Mouse (Mus musculus) T-cell, adult 2 months (primary cell): ENCODE results near the gene Epdr1.

Experiments used
- DNase-seq: peaks from one replicate; pipeline ENCODE4 v3.0.0; 2022; ENCODE audit warnings: low spot score

The Epdr1 gene

DNA sequence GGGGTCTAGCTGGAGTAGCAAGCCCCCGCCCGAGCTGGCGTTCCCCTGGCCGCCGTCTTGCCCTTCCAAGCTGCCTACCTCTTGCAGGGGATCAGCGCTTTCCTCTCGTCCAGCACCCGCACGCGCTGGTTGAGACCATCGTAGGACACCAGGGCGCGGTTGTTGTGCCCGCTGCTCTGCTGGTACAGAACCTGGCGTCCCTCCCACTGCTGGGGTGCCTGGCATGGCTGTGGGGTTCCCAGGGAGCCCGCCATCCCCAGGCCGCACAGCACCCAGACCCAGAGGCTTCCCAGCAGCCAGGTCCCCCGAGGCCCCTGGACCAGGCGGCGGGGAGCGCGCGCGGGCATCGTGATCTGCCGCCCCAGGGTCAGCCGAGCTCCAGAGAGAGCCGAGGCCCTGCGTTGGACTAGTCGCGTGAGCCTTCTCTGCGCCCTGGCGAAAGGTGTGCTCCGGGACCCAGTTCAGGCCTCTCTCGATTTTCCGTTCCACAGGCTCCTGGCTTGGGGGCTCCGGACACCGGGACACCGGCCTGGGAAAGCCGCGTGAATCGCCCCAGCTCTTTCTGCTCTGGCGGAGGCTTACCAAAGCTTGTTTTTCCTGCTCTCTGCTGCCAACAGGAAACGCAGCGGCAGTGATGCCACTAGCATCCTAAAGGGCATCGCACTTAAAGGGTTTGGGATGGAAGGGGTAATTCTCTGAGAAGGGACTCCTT lies at the start of gene Epdr1:
Epdr1 (minus strand) TSS at position 712 of the 712 bp plus-strand sequence.
- peak; percentile 1 for DNase-seq

DNA sequence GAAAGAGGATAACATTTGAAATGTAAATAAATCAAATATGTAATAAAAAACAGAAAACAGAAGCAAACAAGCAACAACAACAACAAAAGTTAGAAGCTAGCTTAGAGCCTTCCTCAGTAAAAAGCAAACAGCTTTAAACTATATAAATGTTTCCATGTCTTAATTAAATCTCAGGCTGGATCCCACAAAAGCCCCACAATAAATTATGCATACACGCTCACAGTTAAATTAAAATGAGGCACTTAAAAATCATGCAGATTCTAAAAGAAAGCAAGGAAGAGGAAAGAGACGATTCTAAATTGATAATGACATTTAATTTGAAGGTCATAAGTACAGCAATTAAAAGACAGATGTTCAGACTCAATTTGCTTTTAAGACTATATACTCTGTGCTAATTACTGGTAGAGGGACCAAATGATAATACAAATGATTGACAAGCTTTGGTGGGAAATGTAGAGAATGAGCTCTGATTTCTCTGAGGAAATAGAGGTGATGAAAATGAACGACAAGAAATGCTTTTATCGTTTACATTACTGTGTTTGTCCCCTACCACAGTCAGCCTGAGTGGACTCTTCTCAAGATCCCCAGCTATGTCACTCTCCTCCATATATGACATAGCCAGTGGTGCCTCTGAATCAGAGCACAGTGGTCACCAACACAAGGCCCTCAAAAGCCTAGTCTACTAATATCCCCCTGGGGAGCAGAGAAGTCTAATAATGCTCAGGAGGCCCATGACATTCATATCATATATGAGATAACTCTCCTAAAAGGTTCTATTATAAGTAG lies 48.8 kb upstream of the Epdr1 start:
- DNase-seq: no peak

DNA sequence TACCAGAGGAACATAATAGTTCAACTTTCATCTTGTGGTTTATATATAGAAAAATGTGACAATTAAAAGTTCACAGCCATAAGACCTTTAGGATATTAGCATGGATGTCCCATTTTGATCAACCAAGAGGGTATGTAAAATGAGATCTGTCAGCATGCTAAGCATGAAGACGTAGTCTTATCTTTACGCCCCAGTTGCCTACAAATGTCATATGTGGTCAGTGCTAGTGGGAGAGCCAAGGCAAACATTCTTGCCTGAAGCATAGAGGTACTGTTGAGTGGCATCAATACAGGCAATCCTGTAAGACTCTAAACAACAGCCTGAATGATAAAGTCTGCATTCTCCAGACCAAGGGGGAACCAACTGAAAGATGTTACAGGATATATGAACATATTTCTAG lies 32.7 kb upstream of the Epdr1 start:
- no peak for DNase-seq

DNA sequence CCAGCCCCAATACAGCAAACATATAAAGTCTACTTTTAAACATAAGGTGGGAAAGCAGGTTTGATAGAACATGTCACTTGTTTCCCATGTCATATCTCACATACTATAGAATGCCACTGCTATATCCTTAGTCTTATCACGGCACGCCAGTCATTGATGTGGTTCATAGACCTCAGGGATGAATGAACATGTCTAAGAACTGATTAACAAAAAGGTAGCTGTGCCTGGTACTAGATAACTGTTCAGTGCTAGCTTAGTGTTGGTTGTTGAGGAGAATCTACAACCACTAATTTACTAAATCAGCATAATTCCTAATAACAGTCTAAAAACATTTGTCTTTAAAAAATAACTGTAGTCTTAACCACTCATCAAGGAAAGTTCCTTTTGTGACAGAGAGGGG lies 30.1 kb upstream of the Epdr1 start:
- DNase-seq: no peak

DNA sequence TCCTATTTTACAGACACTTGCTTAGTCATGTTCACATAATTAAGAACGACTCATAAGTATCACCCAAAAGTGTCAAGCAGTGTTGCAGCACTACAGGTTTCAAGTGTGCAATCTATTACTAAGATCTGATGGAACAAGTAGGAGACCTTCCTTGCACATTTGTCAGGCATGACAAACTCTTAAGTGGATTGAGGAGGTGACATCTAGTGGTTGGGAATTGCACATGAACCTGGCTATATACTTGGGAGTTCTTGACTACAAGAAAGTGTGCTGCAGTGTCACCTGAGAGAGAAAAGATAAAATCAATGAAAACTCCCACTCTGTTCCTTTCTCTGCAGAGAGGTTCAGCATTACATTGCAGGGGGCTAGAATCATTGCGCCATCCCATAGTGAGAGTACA lies 24.5 kb upstream of the Epdr1 start:
- DNase-seq: no peak

DNA sequence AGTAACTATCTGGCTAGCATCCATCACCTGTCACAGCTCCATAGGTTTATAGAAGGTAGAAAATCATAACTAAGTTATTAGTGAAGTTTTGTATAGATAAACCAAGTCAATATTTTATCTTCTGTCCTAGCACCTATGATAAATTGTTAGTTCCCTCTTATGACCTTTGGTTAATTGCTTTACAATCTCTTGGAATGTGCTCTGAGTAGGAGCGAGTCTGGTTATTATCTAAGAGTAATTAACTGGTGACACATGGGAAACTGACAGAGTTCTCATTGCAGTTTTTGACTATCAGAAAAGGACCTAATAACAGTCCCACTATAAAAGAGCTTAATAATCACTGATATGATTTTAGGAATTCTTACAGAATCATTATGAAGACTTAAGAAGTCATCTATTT lies 23.8 kb upstream of the Epdr1 start:
- no peak for DNase-seq

DNA sequence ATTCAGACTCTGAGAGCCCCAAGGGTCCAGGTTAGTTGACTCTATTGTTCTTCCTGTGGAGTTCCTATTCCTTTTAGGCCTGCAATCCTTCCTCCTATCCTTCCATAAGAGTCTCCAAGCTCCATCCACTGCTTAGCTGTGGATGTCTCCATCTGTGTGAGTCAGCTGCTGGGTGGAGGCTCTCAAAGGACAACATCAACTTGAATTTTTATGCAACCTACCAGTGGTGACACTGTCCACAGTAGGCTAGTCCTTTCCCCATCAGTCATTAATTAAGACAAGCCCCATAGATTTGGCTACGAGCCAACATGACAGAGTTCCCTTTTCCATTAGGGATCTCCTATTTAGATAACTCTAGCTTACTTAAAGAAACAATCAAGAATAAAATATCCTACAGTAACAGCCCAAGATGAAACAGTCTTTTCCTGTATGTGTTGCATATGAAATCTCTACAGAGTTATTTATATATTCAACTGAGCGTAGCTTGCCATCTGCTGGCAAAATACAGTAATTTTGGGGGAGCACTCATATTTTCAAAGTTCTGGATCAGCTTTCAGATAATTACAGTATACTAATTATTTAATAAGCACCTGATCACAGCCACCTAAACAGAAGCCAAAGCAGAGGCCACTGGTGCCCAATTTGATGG lies 20.6 kb upstream of the Epdr1 start:
- no peak for DNase-seq

DNA sequence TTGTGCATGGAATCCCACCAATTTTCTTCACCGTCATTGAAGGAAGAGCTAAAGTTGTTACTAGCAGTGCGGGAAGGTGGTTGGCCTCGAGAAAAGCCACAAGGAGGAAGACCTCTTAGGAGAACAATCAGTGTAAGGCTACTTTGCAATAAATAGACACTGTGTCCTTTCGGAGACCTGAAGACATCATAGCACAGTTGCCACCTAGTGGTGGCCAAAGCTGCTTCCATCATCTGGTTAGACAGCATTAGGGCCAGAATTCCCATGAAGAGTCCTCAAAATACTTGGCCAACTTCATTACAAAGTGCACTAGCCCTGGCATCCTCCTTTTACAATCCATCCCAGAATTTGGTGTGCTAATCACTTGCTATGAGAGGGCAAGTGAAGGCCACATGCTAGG lies 16.4 kb upstream of the Epdr1 start:
- DNase-seq: no peak

DNA sequence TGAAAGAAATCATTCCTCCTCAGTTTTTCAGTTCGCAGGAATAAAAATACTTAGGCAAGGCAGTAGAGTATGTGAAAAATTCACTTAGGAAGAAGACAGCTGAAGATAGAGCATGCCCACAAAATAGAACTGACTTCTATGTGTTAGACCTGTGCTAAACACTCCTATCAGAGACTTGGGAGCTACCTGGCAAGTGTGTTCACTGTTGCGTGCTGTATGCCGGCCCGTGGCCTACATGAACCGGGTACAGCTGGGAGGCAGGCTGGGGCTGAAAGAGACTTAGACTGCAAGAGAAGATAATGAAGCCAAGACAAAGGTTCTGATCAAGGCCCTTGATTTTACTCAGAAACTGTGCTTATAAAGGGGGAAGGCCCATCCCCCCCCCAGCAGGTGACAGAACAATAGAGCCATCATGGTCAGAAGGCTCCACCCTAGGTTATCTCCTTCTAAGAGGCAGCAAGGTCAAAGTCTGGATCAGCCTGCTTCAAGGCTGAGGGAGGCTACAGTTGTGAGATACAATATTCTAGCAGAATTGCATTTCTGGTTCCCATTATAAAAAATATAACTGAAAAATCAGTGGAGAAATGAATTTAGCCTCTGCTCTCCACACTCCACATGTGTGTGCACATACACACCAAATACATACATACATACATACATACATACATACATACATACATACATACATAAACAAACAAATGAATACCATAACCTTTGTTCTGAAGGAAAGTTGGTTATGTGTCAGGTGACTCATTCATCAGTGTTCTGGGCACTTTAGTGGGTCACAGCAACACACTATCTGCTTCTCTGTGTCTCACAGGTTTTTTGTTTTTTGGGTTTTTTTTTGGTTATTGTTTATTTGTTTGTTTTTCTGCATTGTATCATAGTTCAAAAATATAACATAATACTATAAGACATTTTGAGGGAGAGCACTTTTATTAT lies 11.3 kb upstream of the Epdr1 start:
- no peak for DNase-seq

DNA sequence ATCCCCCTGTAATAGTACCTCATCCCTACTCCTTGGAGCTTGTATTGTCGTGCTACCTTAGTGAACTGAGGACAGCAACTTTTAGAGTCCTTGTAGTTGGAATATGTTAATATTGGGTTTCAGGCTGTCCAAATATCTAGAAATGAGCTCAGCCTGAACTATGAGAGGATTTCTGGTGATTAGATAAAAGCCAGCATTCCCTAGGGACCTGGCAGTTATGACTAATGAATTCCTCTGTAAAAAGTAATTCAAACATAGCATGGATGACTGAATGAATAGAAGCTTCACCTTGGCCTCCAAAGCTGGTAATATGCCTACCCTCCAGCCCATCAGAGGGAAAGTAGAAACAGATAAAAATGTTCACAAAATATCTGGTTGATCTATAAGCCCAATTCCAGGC lies 6.7 kb upstream of the Epdr1 start:
- DNase-seq: no peak

DNA sequence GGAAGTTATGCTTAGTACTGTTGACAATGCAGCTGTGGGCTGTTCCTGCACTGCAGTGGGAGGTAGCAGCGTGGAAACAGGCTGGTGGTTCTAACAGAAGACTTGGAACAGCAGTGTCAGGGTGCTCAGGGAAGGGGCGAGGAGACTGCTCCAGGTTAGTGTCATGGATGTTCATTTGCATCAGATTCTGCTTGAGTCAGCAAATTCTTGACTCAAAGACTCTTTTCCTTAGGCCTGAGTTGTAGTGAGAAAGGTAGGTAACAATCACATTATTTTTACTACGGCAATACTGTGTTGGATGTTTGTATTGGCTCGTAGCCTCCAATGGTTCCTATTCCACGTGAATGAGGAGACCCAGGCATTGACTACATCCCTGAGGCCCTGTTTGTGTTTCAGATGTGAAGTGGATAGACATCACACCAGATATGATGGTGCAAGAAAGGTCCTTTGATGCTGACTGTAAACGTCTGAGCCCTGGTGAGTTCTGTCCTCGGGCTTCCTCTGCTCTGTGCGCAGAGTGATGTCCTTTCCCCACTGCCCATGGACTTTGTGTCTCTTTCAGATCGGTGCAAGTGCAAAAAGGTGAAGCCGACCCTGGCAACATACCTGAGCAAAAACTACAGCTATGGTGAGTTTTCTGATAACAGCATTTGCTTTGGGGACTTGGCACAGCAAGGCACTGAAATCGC lies 5.0 kb upstream of the Epdr1 start:
- no peak for DNase-seq

DNA sequence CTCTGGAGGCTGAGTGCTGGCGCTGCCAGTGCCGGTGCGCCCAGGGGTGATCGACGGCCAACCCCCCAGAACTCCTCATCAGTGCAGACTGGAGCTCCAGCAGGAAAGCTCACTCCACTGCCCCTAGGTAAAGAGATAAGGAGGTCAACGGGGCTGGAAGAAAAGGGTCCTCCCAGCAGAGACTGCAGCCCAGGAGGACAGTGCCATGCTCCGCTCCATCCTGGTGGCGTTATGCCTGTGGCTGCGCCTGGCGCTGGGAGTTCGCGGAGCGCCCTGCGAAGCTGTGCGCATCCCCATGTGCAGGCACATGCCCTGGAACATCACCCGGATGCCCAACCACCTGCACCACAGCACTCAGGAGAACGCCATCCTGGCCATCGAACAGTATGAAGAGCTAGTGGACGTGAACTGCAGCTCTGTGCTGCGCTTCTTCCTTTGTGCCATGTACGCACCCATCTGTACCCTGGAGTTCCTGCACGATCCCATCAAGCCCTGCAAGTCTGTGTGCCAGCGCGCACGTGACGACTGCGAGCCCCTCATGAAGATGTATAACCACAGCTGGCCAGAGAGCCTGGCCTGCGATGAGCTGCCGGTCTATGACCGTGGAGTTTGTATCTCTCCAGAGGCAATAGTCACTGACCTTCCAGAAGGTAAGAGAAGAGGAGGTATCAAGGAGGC lies 3.6 kb upstream of the Epdr1 start:
- no peak for DNase-seq

DNA sequence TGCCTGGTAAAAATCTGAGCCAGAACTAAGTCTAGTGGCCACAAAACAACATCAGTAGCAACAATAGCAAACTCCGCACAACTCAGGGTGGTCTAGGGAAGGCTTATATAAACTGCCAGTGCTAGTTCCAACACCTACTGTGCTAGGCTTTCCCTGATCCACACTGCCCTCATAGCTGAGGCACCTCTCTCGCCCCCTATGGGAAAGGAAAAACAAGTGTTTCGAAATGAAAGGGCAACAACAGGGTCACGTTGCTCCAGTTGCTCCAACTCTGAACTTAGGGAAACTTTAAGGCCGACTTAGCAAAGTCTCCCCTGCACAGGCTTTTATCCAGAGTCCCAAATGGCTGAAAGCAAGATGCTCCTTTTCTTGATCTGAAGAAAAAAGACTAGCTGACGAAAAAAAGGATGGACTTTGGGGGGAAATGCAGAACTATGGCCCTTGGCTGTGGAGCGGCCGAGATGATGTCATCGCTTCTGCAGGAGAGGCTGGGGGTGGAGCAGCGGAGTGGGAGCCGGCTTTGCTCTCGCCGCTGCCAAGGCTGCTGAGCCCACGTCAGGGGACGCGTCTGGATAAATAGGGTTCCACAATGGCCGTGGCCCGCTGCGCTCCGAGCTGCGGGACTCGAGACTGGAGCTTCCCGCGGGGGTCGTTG lies 3.0 kb upstream of the Epdr1 start, which contains the start of gene Sfrp4:
Sfrp4 (plus strand) TSS at position 532 of the 655 bp plus-strand sequence.
- no peak for DNase-seq

DNA sequence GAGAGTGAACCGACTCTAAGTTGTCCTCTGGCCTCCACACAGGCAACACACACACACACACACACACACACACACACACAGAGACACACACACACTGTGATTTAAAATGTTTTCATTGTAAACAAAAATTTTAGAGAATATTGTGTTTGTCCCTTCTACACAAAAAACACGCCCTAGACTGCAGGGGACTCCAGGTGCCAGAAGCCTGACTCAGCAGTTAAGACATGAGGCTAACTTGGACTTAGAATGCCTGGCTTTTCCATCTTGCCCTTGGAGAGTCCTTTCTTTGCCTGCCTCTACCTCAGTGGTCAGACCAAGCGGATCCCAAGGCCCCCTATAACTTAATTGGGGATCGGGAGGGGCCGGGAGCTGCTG lies 899 bp downstream of the Epdr1 start:
- no peak for DNase-seq

DNA sequence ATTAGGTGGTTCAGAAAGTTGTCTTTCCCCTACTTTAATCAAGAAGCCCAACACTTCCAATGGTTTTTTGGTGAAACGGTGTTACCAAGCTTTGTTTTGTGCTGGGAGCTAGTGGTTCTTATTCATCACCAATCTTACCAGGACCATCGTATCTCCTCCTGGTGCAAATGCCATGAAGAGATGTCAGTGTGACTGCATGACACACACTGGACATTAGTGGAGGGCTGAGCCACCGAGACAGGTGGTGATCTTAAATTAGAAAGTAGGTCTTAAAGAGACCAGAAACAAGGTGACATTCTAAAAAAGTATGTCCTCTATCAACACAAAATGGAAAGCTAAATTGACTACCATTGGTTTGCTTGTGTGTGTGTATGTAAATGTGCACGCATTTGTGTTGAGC lies 1.6 kb downstream of the Epdr1 start:
- DNase-seq: no peak

DNA sequence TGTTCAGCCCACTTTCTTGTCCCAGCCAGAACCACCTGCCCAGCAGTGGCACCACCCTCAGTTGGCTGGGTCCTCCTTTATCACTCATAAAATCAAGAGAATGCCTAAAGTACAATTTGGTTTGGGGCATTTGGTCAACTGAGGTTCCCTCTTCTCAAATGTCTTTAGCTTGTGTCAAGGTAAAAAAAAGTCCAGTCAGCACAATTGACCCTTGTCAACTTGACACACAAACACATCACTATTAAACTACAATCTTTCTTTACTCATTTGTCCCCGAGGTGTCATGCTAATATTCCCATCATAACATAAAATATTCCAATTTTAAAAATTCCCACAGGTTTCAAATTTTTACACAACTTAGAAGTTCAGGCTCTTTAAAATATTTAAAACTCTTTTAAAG lies 5.4 kb downstream of the Epdr1 start:
- DNase-seq: no peak

DNA sequence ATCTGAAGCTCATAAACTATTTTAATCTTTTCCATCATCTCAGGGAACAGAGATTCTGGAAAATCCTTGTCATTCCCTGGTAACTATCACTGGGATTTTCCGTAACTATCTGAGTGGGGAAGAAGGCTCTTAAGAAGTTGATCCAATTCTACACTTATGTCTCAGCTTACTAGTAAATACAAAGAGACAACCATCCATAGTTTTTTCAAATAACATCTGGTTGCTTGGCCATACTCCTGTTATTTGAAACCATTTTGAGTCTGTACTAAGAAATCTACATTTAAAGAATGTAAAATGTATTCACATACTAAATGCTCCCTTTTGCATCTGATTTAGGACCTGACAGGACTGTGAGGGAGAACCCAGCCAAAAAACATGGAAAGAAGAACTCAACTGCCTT lies 6.3 kb downstream of the Epdr1 start:
- DNase-seq: no peak

DNA sequence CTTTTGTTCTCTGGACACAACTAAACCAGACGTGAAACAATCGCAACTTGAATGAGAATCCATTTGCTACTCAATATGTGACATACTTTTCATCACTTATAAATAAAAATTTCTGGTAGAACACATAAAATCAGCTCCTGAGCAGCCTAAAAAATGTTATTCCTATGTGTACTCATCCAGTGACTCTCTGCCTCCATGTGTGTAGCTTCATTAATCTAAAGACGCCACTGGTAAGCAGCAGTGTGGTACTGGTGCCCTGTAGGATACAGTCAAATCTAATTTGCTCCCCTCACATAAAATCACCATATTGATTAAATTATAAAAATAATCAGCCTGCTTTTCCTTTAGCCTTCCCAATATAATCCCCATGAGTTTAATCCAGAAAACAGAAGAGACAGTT lies 6.8 kb downstream of the Epdr1 start:
- no peak for DNase-seq

DNA sequence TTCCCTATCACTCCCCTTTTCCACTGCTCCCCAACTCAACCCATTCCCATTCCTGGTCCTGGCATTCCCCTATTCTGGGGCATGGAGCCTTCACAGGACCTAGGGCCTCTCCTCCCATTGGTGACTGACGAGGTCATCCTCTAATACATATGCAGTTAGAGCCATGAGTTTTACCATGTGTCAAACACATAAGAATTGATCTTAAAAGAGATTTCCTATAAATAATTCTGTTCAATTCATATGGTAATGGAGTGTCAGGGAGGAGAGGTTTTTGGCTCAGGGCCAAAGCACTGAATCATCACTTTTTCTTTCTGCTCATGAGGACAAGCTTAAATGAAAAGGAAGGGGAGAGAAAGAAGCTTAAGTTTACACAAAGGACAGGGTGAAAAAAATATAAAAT lies 7.4 kb downstream of the Epdr1 start:
- no peak for DNase-seq

DNA sequence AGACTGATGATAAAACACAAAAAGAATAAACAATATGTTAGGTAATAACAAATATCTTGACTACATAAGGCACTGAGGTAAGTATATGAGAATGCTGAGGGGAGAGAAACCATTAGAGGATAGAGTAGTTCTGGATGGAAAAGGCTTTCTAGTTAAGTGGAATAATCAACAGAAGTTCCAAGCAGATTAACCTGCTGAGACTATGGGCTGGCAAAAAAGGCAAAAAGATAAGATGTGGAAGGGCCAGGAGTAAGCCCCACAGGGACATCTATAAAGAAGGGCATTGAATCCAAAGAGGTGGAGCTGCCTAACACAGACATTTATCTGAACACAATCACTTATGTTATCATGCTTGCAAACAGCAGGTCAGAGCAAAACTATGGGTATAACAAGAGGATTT lies 11.6 kb downstream of the Epdr1 start:
- DNase-seq: no peak
